Mouse (Mus musculus): Measurements from ENCODE around the gene Asic4. TPM values are rescaled to one million over a fixed set of nuclear protein-coding genes. Genes with fewer than 3 reads are reported as not detected.

Gene Asic4
- polyA plus RNA-seq, 1 experiment = 0.05 TPM

- H3K36me3 ChIP-seq (ENCODE audit: control insufficient read depth, insufficient read depth, low read length) = no peaks in the 10 kb centered on the region
- H3K27ac ChIP-seq (ENCODE audit: control insufficient read depth, insufficient read depth, low read length) = no peak overlapping the region
- H3K4me1 ChIP-seq (replicated peaks; ENCODE audit: control insufficient read depth, insufficient read depth, low read length) = peaks cover 9% of the 10 kb centered on the region
- DNase-seq = peak; percentile 81
- H3K27me3 ChIP-seq (ENCODE audit: control insufficient read depth, insufficient read depth, low read length) = no peaks in the 10 kb centered on the region; the same call in 1 of the 2 replicates
- WGBS = 11% methylated on average over 35 of the region's 35 CpGs
- TF ChIP-seq POLR2A (IDR thresholded peaks at IDR 0.05; ENCODE audit: control insufficient read depth, extremely low read depth, insufficient read depth, low read length, poor library complexity) = no peak
- peak; percentile 97 for TF ChIP-seq CTCF (IDR thresholded peaks at IDR 0.05; ENCODE audit: borderline replicate concordance, control insufficient read depth, extremely low read depth, insufficient read depth, low read length, poor library complexity)
- H3K4me3 ChIP-seq (ENCODE audit: control insufficient read depth, insufficient read depth, low read length) = no peak overlapping the region
These were observed 27.2 kb downstream of the Asic4 start for GRCm38 (mm10) chr1:75477264-75477965.

GRCm38 (mm10) chr1:75477966-75478290 is 27.7 kb downstream of the Asic4 start:
- Histone ChIP-seq H3K36me3 (ENCODE audit: control insufficient read depth, insufficient read depth, low read length) (no peaks in the 10 kb centered on the region), H3K27me3 (ENCODE audit: control insufficient read depth, insufficient read depth, low read length) (no peaks in the 10 kb centered on the region; the same call in 1 of the 2 replicates), H3K4me3 (ENCODE audit: control insufficient read depth, insufficient read depth, low read length) (no peak overlapping the region), H3K27ac (ENCODE audit: control insufficient read depth, insufficient read depth, low read length) (no peak overlapping the region), H3K4me1 (replicated peaks; ENCODE audit: control insufficient read depth, insufficient read depth, low read length) (peaks cover 9% of the 10 kb centered on the region)
- 46% methylated on average over 3 of the region's 3 CpGs for WGBS
- DNase-seq = no peak
- TF ChIP-seq POLR2A (IDR thresholded peaks at IDR 0.05; ENCODE audit: control insufficient read depth, extremely low read depth, insufficient read depth, low read length, poor library complexity) (no peak), CTCF (IDR thresholded peaks at IDR 0.05; ENCODE audit: borderline replicate concordance, control insufficient read depth, extremely low read depth, insufficient read depth, low read length, poor library complexity) (no peak)

DNA sequence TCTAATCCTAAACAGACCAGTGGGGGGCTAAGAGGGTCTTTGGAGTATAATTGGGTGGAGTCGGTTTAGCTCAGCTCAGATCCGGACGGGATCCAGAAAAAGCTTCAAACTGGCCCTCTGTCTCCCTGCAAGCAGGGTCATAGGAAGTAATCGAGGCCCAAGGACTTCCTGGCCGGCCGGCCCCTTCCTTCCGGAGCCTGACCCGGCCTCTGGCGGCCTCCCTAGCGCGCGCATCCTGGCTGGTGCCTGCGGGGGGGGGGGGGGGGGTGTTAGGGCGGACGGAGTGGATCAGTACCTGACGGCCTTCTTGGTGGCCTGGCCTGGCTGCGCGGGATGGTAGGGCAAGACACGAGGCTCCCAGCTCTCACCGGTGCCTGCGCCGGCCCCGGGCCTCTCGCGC is 28.3 kb downstream of the Asic4 start:
- 1% methylated on average over 25 of the region's 25 CpGs for WGBS

DNA sequence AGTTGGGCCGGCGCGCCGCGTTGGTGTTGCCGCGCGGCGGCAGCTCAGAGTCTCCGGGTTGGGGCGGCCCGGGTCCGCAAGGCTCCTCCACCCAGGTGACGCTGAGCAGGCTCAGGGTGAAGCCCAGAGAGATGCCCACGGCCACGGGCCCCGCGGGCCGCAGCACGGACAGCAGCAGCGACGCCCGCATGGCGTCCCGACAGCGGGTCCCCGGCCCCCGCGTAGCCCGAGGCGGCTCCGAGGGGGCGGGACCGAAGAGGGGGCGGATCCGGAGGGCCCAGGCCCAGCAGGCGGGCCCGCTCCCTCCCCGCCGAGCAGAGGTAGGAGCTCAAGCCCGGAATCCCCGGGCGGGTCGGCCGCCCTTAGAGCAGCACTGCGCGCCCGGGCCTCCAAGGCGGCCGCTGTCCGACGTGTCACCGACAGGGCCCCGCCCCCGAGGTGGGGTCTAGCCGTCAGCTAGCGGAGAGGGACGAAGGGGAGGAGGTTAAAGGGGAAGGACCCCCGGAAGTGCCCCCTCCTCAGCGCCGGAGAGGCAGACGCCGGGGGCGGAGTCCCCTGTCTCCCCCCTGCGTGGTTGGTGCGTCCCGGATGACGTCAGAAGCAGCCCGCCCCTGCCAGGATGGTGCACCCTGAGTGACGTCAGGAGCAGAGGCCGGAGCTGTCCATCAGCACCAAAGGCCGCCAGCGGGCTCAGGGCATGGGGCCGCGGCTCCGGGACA is 28.8 kb downstream of the Asic4 start, which contains the start of the genes Chpf and Tmem198:
Gene Chpf, minus strand, starts transcription at position 392 of the 719 bp plus-strand sequence.
Gene Tmem198, plus strand, starts transcription at position 617 of the 719 bp plus-strand sequence.
- WGBS = 1% methylated on average over 75 of the region's 76 CpGs
- peak within 1 kb of the TSS; percentile 73 for H3K4me3 ChIP-seq (ENCODE audit: control insufficient read depth, insufficient read depth, low read length)
- H3K4me1 ChIP-seq (replicated peaks; ENCODE audit: control insufficient read depth, insufficient read depth, low read length) = peaks cover 9% of the 10 kb centered on the region
- DNase-seq = peak; percentile 97
- H3K36me3 ChIP-seq (ENCODE audit: control insufficient read depth, insufficient read depth, low read length) = no peaks in the 10 kb centered on the region
- TF ChIP-seq CTCF (IDR thresholded peaks at IDR 0.05; ENCODE audit: borderline replicate concordance, control insufficient read depth, extremely low read depth, insufficient read depth, low read length, poor library complexity) (0 out of 2 replicates have a peak, but pooled peaks have one; percentile 12), POLR2A (IDR thresholded peaks at IDR 0.05; ENCODE audit: control insufficient read depth, extremely low read depth, insufficient read depth, low read length, poor library complexity) (no peak)
- H3K27me3 ChIP-seq (ENCODE audit: control insufficient read depth, insufficient read depth, low read length) = no peaks in the 10 kb centered on the region; the same call in 1 of the 2 replicates
- no peak within 1 kb of the TSS for H3K27ac ChIP-seq (ENCODE audit: control insufficient read depth, insufficient read depth, low read length)

More for the DNA sequence above, 28.3 kb downstream of the Asic4 start:
- peaks cover 9% of the 10 kb centered on the region for H3K4me1 ChIP-seq (replicated peaks; ENCODE audit: control insufficient read depth, insufficient read depth, low read length)
- H3K4me3 ChIP-seq (ENCODE audit: control insufficient read depth, insufficient read depth, low read length) = peak overlapping the region; percentile 73
- H3K36me3 ChIP-seq (ENCODE audit: control insufficient read depth, insufficient read depth, low read length) = no peaks in the 10 kb centered on the region
- TF ChIP-seq CTCF (IDR thresholded peaks at IDR 0.05; ENCODE audit: borderline replicate concordance, control insufficient read depth, extremely low read depth, insufficient read depth, low read length, poor library complexity) (no peak), POLR2A (IDR thresholded peaks at IDR 0.05; ENCODE audit: control insufficient read depth, extremely low read depth, insufficient read depth, low read length, poor library complexity) (no peak)
- DNase-seq = peak; percentile 32
- no peak overlapping the region for H3K27ac ChIP-seq (ENCODE audit: control insufficient read depth, insufficient read depth, low read length)
- H3K27me3 ChIP-seq (ENCODE audit: control insufficient read depth, insufficient read depth, low read length) = no peaks in the 10 kb centered on the region; the same call in 1 of the 2 replicates

- no peak overlapping the region for H3K27ac ChIP-seq (ENCODE audit: control insufficient read depth, insufficient read depth, low read length)
- H3K4me1 ChIP-seq (replicated peaks; ENCODE audit: control insufficient read depth, insufficient read depth, low read length) = peaks cover 9% of the 10 kb centered on the region
- H3K4me3 ChIP-seq (ENCODE audit: control insufficient read depth, insufficient read depth, low read length) = peak overlapping the region; percentile 73
- 4% methylated on average over 24 of the region's 24 CpGs for WGBS
- TF ChIP-seq CTCF (IDR thresholded peaks at IDR 0.05; ENCODE audit: borderline replicate concordance, control insufficient read depth, extremely low read depth, insufficient read depth, low read length, poor library complexity) (no peak), POLR2A (IDR thresholded peaks at IDR 0.05; ENCODE audit: control insufficient read depth, extremely low read depth, insufficient read depth, low read length, poor library complexity) (no peak)
- H3K27me3 ChIP-seq (ENCODE audit: control insufficient read depth, insufficient read depth, low read length) = no peaks in the 10 kb centered on the region; the same call in 1 of the 2 replicates
- no peak for DNase-seq
- H3K36me3 ChIP-seq (ENCODE audit: control insufficient read depth, insufficient read depth, low read length) = no peaks in the 10 kb centered on the region
These were observed 29.4 kb downstream of the Asic4 start for GRCm38 (mm10) chr1:75479635-75479989.

- no peak overlapping the region for H3K27ac ChIP-seq (ENCODE audit: control insufficient read depth, insufficient read depth, low read length)
- no peak overlapping the region for H3K4me3 ChIP-seq (ENCODE audit: control insufficient read depth, insufficient read depth, low read length)
- H3K36me3 ChIP-seq (ENCODE audit: control insufficient read depth, insufficient read depth, low read length) = no peaks in the 10 kb centered on the region
- peaks cover 9% of the 10 kb centered on the region for H3K4me1 ChIP-seq (replicated peaks; ENCODE audit: control insufficient read depth, insufficient read depth, low read length)
- DNase-seq = no peak
- H3K27me3 ChIP-seq (ENCODE audit: control insufficient read depth, insufficient read depth, low read length) = no peaks in the 10 kb centered on the region; the same call in 1 of the 2 replicates
- TF ChIP-seq POLR2A (IDR thresholded peaks at IDR 0.05; ENCODE audit: control insufficient read depth, extremely low read depth, insufficient read depth, low read length, poor library complexity) (no peak), CTCF (IDR thresholded peaks at IDR 0.05; ENCODE audit: borderline replicate concordance, control insufficient read depth, extremely low read depth, insufficient read depth, low read length, poor library complexity) (no peak)
- WGBS = 23% methylated on average over 13 of the region's 13 CpGs
These were observed 29.8 kb downstream of the Asic4 start for GRCm38 (mm10) chr1:75480036-75480435.

Data from thymus, adult 2 months (tissue).